Mouse (Mus musculus): Measurements from ENCODE around the gene Chchd4.
A peak's percentile ranks its signal among the peaks of the same experiment; 100 is the strongest.
"Not testable (repeated sequence)": the region's sequence is repeated elsewhere in the genome, so short reads cannot be mapped to it uniquely, and the experiment has no call there.

Chchd4 gene

GRCm38 (mm10) chr6:91474441-91475190, 1.3 kb upstream of the Chchd4 start:
- DNase-seq (ENCODE audit: low read depth, low spot score) = no peak

DNA sequence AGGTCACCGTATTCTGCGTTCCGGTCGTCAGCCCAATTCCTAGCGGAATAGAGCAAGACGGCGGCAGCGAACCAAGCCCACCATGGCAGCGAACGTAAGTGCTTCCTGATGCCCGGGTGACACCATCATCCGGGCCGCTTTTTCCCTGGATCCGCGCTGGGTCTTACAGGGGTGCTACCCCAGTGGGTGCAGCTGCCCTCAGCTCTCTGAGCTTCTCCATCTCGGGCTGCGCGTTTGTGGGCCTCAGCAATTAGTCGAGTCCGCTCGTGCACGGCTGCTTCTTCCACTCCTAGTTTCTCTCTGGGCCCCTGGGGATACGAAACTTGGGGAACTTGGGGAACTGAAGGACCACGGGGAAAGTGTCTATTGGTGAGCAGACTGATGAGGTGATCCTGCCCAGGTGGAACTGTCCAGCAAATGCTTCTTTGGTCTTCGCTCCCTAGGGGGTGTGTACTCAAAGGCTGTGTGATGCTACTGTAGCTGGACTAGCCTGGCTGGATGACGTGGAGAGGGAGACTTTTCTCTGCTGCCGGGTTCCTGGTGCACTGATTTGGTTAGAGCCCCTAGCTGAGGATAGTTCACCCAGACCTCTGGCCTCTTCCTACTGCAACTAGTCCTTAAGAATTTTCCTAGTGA, 577 bp upstream of the Chchd4 start:
- no peak for DNase-seq (ENCODE audit: low read depth, low spot score)

GRCm38 (mm10) chr6:91472319-91472718, 1.0 kb downstream of the Chchd4 start:
- peak; percentile 85 for DNase-seq (ENCODE audit: low read depth, low spot score)

- DNase-seq (ENCODE audit: low read depth, low spot score) = not testable (repeated sequence)
Observed at GRCm38 (mm10) chr6:91471427-91471826, 1.9 kb downstream of the Chchd4 start.

DNA sequence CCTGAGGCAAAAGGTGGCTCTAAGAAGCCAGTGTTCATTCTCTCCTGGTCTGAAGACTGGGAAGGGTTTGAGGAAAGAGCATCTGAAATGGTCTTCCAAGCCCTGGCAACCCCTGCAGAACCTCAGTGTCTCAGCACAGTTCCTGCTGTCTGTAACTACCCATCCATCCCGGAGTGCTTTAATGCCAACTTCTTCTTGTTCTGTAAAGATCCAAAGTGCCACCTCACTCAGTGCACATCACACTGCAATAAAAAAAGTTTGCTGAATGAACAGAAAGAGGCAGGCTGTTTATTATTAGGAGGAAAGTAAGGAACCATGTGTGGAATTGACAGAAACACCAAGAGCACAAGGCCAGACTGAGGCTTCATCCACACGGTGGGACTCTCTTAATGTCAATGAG, 2.6 kb downstream of the Chchd4 start:
- no peak for DNase-seq (ENCODE audit: low read depth, low spot score)

DNA sequence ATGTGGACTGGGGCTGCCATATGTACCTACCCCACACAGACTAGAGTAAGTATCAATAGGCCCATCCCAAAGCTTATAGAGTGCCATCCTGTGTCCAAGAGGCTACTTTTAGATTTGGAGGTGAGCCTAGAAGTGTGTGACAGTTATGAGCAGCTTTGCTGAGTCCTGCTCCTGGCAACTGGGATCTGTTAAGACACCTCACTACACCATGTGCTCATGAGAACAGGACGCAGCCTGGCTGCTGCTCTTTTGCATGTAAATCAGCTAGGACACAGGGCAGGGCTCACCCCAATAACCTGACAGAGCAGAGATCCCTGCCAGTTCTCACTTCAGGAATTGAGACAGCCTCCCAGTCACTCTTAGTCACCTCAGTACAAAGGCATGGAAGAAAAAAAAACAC, 6.2 kb downstream of the Chchd4 start:
- DNase-seq (ENCODE audit: low read depth, low spot score) = no peak

DNA sequence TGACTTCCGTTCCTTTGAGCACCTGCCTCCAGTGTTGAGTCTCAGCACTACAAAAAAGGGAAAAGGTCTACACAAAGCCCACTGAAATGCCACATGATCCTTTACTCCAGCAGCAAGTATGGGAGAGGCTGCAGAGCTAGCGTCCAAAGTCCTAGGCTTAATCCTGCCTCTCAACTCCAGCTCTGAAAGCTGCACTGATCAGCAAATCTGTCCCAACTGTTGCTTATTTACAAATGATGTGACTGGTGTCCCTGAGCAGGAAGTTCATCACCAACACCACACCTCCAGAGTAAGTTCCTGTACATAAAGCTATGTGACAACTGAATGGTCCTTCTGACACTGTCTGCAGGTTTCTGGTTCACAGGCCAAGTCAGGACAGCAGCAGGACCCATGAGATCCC, 7.6 kb downstream of the Chchd4 start:
- no peak for DNase-seq (ENCODE audit: low read depth, low spot score)

DNA sequence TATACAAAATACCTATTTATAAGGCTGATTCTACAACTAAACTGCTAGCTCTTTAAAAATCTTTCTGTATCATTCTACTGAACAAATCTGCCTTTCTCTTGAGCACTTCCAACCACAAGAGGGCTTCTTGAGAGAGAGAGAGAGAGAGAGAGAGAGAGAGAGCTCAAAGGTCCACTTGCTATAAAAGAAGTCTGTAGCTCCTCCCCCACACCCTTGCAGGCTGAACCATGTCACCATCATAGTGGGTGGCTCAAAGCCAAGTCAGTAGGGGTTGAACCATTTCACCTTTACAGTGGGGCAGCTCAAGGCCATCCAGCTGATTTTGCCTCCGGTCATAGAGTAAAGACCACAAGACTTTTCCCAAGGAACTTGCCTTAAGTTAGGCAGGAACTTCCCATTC, 13.9 kb downstream of the Chchd4 start:
- peak; percentile 36 for DNase-seq (ENCODE audit: low read depth, low spot score)

DNA sequence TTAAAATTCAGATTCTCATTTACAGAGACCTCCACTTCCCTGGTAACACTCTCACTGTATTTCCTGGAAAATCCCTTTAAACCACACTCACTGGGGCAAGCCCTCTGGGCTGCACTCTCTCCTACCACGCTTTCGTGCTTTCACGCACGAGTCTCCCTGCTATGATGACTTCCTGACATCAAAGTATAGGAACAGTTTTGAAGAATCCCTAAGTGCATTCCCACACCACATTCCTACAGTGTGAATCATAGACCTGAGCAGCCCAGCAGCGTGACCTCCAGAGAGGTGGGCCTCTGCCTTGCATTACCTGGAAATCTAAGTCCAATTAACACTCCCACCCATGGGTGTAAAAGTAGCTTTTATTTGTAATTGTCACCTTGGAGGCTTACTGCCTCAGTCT, 18.8 kb downstream of the Chchd4 start:
- no peak for DNase-seq (ENCODE audit: low read depth, low spot score)

GRCm38 (mm10) chr6:91452056-91452455, 21.3 kb downstream of the Chchd4 start:
- no peak for DNase-seq (ENCODE audit: low read depth, low spot score)

GRCm38 (mm10) chr6:91449472-91450225, 23.7 kb downstream of the Chchd4 start:
- DNase-seq (ENCODE audit: low read depth, low spot score) = no peak

DNA sequence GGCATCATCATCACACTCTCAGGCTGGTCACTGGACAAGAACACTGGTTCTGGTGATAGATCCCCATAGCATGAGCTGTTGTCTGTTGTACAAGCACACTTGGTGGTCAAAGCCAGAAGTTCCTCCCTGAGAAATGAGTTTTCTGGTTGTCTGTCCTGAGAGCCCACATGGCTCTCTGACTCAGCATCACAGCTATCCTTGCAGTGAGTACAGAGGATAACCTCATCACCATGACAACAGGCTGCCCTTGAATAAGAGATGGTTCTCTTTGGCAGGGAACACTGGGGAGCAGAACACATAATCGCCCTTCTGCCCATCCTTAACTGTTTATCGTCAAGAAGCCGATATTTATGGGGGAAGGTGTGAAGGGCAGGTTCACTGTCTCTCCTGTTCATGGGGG, 28.0 kb downstream of the Chchd4 start:
- no peak for DNase-seq (ENCODE audit: low read depth, low spot score)

- no peak for DNase-seq (ENCODE audit: low read depth, low spot score)
Observed at GRCm38 (mm10) chr6:91441145-91441662, 32.1 kb downstream of the Chchd4 start.

DNA sequence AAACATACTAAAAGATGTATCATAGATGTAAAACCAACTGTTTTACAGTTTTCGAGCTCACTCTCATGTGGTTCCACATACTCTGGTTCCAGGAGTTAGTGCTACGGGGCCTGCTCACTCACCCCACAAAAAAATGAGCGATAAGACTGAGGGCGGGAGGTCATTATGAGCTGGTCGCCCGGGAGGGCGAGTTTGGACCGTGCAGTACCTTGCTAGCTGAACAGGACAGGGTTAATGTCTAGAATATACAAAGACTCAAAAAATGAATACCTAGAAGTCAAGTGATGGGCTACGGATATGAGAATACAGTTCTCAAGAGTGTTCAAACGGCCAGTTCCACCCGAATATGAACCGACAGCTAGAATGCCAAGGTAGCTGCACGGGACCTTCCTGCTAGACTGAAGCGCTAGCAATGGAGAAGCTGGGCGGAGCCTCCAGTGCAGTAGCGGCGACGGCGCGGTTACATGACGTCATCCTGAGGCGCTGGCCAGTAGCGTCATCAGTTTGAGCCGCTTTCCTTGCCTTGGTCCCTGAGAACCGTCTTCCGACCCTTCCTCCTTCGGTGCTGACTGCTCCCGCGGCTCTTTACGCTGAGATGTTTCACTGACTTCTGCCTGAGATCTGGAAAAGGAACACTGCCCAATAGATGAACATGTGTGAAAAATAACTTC, 32.7 kb downstream of the Chchd4 start:
- DNase-seq (ENCODE audit: low read depth, low spot score) = peak; percentile 95

GRCm38 (mm10) chr6:91424151-91424550, 49.2 kb downstream of the Chchd4 start:
- DNase-seq (ENCODE audit: low read depth, low spot score) = no peak

- DNase-seq (ENCODE audit: low read depth, low spot score) = no peak
Observed at GRCm38 (mm10) chr6:91421629-91422028, 51.7 kb downstream of the Chchd4 start.

DNA sequence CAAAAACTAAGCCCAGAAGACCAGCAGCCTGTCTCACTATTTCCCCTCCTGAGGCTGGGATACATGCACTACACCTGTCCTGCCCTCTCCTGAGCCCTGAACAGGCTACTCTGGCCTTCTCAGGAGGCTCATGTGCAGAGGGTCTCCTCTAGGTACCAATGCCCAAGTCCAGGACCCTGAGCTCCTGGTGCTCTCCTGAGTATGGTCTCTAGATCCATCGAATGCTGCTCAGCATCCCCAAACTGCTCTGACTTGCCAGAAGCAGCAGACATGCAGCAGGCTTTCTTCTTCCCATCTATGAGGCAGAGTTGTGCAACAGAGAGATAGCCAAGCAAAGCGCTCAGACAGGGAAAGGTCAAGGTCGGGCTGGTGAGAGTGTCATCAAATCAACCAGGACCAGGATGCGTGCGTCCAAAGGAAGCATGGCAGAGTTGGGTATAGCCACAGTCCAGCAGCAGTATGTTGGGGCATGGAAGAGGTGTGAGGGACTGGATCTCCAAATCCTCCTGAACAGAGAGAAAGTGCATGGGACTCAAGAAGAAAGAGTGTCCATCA, 56.0 kb downstream of the Chchd4 start:
- no peak for DNase-seq (ENCODE audit: low read depth, low spot score)

DNA sequence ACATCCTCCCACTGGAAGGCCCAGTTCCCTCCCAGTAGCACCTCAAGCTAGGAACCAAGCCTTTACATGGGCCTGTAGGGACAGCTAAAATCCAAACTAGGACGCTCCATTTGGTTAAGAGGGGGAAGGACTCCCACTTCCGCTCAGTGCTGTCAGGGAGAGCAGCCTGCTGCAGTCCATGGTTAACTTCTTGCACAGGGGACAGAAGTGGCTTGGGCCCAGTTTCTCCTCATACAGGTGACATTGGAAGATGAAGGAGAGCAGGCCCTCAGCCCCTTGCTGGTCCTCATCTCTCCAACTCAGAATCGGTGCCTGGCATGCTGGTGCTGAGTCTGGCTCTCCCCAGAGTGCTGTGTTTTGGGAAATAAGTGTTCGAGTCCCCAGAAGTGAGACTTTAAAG, 57.2 kb downstream of the Chchd4 start:
- DNase-seq (ENCODE audit: low read depth, low spot score) = no peak

DNA sequence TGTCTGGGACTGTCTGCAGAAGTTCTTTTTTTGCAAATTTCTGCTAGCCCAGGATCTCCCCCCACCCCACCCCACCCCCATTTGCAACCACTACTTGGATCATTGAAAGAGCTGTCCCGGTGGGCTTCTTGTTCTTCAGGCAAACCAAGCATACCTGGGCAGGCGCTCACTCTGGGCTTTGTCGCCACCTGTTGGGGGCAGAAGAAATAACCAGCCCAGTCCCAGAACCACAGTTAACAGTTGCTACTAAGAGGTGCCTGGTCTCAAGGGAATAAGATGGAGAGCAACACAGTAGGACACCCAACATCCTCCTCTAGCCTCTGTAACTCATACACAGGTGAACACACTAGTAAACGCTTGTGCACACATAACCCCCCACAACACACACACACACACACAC, 58.5 kb downstream of the Chchd4 start:
- DNase-seq (ENCODE audit: low read depth, low spot score) = peak; percentile 59
